Mouse (Mus musculus) kidney, adult 2 months (tissue): Measurements from ENCODE around the gene Sgcd.

ENCODE experiments used
- CTCF ChIP-seq: fragments of 200-500 bp; conservative IDR thresholded peaks from 2 replicates; pipeline ENCODE4 v1.5.1; 2011; ENCODE audit warnings: low read depth, mild to moderate bottlenecking, control low read depth, low read length, moderate library complexity, mixed read lengths; ENCODE audit not compliant: insufficient read depth, insufficient read length
- POLR2A ChIP-seq: fragments of 200-500 bp; IDR thresholded peaks from one replicate; pipeline ENCODE4 v1.6.1; 2011; ENCODE audit warnings: low read depth, low read length, control low read depth

- no peak for TF ChIP-seq CTCF
- no peak for TF ChIP-seq POLR2A
Measured at GRCm38 (mm10) chr11:47158089-47158488, 830.7 kb downstream of the Sgcd start.
